Mouse (Mus musculus) CD4-positive, CD25-positive, alpha-beta regulatory T cell, adult 4 months (primary cell): ENCODE results near the gene H2-Ab1. TPM values are rescaled to one million over a fixed set of nuclear protein-coding genes. Genes with fewer than 3 reads are reported as not detected.
A peak's percentile ranks its signal among the peaks of the same experiment; 100 is the strongest.

ENCODE experiments used
- ATAC-seq: one replicate; pipeline ENCODE4 v1.8.0; 2017
- polyA plus RNA-seq, 2 experiments: library from polyadenylated mRNA; unstranded; fragments of 100-300 nt; shearing (Covaris generic); gene quantifications; one replicate each; pipeline ENCODE4 v1.2.1; 2017

H2-Ab1 gene
- polyA plus RNA-seq, 2 experiments from 2014 or later, result 8.9 to 77.0 TPM

DNA sequence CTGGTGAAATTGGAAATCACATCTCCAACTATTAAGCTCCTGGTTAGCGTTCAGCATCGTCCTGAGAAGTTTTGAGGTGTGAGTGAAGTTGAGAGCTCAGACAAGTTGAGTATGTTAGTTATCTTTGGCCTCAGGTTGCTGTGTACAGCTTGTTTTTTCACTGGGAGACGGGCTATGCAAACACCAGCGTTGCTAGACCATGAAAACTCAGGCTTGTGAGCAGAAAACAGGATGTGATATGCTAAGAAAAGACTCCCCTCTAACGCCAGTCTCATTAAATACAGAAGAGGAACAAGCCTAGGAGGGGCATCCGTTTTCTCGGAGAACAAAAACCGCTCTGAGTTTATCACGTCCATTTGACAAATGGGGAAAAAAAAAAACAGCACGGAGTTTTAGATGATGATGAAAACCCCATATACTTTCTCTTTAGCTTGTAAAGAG, 17.9 kb upstream of the H2-Ab1 start:
- ATAC-seq, result peak; percentile 55

GRCm38 (mm10) chr17:34240366-34240765, 17.1 kb upstream of the H2-Ab1 start:
- no peak for ATAC-seq

GRCm38 (mm10) chr17:34240916-34241315, 16.6 kb upstream of the H2-Ab1 start:
- no peak for ATAC-seq

DNA sequence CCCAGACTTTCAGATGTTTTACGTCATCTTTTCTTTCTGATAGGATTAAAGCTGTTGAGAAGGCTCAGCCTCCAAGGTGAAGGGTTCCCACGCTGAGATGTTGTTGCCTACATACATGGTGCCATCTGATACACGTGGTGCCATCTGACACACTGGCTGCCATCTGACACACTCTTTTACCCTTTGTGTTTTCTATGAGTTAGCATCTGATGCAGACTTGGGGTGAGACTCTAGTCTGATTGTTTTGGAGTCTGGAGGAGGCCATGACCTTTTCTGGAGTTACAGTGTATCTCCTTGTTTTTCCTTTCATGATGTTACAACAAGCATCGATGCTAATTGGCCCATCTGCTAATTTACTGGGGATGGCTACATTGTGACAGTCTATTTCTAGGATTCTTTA, 12.8 kb upstream of the H2-Ab1 start:
- ATAC-seq, result no peak

DNA sequence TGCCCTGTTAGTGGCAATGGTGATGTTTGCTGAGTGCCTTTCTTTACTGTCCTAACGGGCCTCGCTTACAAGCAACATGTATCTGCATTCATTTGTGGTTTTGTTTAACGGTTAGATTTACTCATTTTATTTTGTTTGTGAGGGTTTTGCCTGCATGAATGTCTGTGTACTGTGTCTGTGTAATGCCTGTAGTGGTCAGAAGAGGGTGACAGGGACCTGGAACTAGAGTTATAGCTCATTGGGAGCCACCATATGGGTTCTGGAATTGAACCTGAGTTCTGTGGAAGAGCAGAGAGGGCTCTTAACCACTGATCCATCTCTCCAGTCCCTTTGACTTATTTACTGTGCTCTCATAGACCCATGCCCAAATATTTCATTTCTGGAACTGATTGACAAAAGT, 10.4 kb upstream of the H2-Ab1 start:
- no peak for ATAC-seq

DNA sequence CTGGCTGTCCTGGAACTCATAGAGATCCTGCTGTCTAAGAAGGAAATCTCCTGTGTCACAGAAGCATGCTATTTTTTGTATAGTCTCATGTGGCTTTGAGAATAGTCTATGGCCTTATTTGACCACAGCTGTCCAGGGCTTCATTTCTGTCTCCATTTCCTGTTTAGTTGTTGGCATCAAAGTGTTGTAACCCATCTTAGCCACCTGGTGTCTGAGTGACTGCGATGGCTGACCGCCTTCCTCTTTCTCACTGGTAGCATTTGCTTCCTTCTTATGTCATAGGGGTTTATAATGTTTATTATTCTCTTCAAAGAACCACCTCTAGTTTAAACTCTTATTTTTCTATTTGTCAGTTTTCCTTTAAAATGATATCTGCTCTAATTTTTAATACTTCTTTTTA, 8.7 kb upstream of the H2-Ab1 start:
- ATAC-seq, result no peak

DNA sequence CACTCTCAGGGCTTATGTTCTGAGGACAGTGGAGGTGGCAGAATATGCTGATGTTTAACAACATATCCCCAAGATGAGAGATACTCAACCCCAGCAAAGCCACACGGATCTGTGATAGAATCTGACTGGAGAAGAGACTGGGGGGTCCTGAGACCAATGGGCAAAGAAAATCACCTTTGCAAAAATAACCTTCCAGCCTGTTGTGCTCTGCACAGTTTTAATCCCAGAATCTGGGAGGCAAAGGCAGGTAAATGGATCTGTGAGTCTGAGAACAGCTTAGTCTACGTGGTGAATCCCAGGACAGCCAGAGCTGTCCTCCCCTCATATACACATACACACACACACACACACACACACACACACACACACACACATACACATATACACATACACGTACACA, 8.1 kb upstream of the H2-Ab1 start:
- no peak for ATAC-seq

DNA sequence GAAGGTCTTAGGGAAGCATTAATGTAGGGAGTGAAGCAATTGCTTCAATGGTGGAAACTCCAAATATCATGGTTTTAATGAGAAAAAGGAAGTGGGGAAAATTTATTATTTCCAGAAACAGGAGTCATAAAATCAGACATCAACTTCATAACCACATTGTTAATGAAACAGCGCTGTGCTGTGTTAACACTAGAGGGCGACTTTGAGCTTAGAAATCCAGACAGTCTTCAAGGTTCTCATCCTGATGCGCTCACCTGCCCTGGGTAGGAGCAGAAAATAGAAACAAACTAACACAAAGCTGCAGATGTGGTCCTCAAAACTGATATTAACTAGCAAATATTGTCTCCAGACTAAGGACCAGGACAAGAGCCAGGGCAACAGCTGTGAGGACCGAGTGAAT, 7.6 kb upstream of the H2-Ab1 start:
- peak; percentile 76 for ATAC-seq

- ATAC-seq, result no peak
Observed at GRCm38 (mm10) chr17:34251666-34252065, 5.8 kb upstream of the H2-Ab1 start.

- no peak for ATAC-seq
Observed at GRCm38 (mm10) chr17:34256501-34256900, 988 bp upstream of the H2-Ab1 start.

DNA sequence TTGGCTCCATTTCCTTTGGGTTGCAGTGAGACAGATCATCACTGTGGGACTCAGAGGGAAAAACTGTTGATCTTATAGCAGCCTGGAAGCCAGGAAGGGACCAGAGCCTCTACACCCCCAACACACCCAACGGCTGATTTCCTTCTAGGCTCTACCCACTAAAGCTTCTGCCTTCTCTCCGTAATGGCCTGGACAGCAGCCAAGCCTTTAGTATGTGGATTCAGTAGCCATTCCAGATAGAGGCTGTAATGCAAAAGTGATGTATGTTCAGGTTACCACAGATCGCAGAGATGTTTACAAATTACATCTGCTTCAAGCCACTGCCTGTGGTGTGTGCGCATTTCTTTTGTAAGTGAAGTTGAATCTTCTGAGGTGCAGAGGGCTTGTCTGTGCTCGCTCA, 3.1 kb downstream of the H2-Ab1 start:
- ATAC-seq, result no peak

GRCm38 (mm10) chr17:34261502-34261901, 4.0 kb downstream of the H2-Ab1 start:
- peak; percentile 77 for ATAC-seq

- ATAC-seq, result peak; percentile 85
Observed at GRCm38 (mm10) chr17:34263068-34263467, 5.6 kb downstream of the H2-Ab1 start.

DNA sequence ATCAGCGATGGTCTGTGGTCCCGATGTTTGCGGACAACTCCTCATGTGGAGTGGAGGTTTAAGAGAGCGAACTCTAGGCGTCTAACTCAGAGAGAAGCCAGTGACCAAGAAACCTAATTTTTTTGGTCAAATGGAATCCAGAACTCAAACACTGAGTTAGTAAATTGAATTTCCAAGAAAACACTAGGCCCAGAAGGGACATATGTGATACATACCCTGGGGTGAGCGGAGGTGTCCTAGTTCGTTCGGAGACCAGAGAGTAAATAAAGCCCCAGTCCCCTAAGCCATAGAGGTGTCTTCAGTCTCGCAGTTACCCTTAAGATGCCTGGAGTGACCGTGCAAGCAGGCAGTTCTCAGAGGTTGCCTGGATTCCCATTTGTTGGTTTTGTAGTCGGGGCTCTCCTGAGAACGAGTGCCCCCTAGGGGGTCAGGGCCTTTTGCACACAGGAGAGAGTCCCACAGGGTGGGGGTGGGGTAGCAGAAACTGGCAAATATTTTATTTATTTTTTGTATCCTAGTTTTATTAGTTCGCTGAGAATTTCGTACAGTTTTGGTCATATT, 6.4 kb downstream of the H2-Ab1 start:
- ATAC-seq, result no peak

DNA sequence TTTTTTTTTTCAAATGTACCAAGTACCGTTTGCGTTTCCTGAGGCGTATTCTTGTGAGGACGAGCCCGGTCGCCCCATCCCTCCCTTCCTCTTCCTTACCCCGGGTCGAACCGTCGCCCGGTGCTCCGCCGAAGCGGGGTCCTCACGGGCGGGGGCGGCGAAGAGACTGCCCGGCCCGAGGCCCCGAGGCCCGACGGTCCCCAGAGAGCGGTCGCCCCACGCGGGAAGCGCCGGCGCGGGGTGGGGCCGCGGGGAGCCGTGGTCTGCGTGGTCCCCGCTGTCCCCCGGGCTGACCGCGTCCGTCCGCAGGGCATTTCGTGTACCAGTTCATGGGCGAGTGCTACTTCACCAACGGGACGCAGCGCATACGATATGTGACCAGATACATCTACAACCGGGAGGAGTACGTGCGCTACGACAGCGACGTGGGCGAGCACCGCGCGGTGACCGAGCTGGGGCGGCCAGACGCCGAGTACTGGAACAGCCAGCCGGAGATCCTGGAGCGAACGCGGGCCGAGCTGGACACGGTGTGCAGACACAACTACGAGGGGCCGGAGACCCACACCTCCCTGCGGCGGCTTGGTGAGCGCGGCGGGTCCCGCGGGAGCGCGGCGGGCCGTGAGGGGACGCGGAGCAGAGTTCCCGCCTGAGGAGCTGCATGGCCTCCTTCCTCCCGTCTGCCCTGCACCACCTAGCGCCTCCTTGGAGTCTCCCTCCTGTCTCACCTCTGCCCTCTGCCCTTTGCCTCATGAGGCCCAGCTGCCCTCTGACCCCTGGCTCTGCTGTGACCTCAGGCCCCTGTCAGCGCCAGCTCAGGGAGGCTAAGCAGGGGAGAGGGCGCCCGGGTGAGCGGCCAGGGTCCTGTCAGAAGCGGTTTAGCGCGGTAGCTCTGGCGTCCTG, 7.2 kb downstream of the H2-Ab1 start:
- peak; percentile 19 for ATAC-seq

GRCm38 (mm10) chr17:34268262-34268661, 10.8 kb downstream of the H2-Ab1 start:
- no peak for ATAC-seq

DNA sequence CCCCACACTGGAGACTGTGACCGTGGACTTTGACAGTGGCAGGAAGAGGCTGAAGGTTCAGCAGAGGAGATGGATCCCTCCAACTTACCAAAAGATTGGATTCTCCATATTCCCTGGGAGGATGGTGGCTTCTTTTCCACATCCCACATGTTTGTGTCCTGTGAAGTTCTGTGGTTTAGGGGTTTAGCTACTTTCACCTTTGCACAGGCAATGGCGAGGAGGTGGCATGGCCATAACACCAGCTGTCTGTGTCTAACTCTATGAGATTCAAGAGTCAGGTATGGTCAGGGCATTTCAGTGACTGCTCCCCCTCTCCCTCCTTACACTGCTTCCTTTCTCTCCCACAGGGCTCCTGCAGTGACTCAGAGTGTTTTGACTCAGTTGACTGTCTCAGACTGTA, 11.3 kb downstream of the H2-Ab1 start:
- ATAC-seq, result no peak

- no peak for ATAC-seq
Observed at GRCm38 (mm10) chr17:34269817-34270216, 12.3 kb downstream of the H2-Ab1 start.

DNA sequence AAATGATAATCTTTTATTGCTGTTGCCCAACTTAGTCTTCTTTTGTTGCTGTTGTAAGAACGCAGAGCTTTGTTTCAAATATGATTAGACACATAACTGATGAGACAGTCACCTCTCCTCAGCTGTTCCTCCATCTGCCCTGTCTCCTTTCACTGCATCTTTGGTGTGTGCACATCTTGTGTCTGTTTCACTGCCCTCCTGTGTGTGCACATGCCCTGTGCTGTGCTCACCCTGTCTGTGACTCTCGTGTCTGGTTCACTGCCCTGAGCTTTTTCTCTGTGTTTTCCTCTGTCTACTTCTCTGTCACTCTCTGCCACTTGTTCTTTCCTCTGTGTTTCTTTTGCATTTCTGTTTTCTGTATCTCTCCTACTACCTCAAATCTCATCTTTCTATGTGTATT, 12.7 kb downstream of the H2-Ab1 start:
- no peak for ATAC-seq

DNA sequence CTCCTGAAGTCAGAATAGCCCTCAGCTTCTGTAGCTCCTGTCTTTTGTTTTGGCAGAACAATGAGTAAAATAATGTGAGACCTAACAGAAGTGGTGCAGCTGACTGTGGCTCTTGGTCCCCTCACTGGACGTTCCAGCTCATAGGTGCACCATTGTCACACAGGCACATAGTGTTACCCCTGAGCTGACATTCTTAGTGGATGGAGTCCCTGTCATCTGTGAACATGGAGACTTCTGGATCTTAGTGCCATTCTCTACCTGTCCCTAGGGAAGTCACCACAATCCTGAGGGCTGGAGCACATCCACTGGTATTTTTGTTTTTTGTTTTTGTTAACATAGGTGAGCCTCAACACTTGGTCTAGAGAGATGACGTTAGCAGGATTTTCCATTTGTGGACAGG, 13.5 kb downstream of the H2-Ab1 start:
- no peak for ATAC-seq

GRCm38 (mm10) chr17:34272102-34272501, 14.6 kb downstream of the H2-Ab1 start:
- no peak for ATAC-seq

DNA sequence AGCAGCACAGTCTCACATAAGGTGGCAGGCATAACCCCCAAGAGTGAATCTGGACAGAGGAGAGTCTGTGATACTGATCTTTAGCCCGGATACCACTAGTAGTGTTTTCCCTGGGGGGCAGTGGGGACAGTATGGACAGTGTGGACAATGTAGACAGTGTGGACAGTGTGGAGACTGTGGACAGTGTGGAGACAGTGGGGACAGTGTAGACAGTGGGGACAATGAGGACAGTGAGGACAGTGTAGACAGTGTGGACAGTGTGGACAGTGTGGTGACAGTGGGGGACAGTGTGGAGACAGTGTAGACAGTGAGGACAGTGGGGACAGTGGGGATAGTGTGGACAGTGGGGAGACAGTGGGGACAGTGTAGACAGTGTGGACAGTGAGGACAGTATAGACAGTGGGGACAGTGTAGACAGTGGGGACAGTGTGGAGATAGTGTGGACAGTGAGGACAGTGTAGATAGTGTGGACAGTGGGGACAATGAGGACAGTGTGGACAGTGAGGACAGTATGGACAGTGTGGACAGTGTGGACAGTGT, 23.1 kb downstream of the H2-Ab1 start:
- ATAC-seq, result no peak

- ATAC-seq, result no peak
Observed at GRCm38 (mm10) chr17:34281836-34282235, 24.3 kb downstream of the H2-Ab1 start.

DNA sequence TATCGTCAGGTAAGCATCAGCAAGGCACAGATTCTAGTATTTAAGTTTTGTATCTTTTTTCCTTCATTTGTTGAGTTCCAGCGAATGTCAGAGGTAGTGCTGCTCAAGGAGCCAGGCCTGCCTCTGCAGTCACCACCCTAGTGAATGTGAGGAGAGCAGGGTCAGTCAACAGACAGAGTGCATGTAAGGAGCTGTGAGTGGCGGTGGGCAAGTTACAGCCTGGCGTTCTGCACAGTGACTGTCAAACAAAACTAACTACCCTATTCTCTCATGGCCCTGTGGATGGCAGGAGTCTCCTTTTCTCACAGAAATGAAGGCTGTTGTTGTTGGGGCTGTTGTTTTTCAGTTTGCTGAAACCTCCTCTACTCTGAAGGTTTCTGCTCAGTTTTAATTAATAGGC, 27.9 kb downstream of the H2-Ab1 start:
- no peak for ATAC-seq
